Mouse (Mus musculus) limb, embryonic 15.5 days (tissue): ENCODE measurements around the gene Hkdc1. TPM values are rescaled to one million over a fixed set of nuclear protein-coding genes. Genes with fewer than 3 reads are reported as not detected.

Experiments used
- ATAC-seq: fragments of 200-750 bp; cut with Nextera tagmentation; 2 replicates; pipeline ENCODE4 v1.8.0; 2017; ENCODE audit warnings: low read depth, moderate TSS enrichment; ENCODE audit not compliant: insufficient number of reproducible peaks, low FRiP score, low TSS enrichment
- H3K27ac ChIP-seq: fragments of 300-500 bp; sonication (generic); 2 replicates; pipeline ENCODE4 v1.5.1; 2015; ENCODE audit warnings: moderate library complexity, mild to moderate bottlenecking, inconsistent platforms
- H3K27me3 ChIP-seq: fragments of 300-500 bp; sonication (generic); 2 replicates; pipeline ENCODE4 v1.6.1; 2015; ENCODE audit warnings: inconsistent platforms
- H3K36me3 ChIP-seq: fragments of 300-500 bp; sonication (generic); 2 replicates; pipeline ENCODE4 v1.6.1; 2015; ENCODE audit warnings: inconsistent platforms
- H3K4me1 ChIP-seq: fragments of 300-500 bp; sonication (generic); 2 replicates; pipeline ENCODE4 v1.6.1; 2015; ENCODE audit warnings: inconsistent platforms
- H3K4me2 ChIP-seq: fragments of 300-500 bp; sonication (generic); 2 replicates; pipeline ENCODE4 v1.6.1; 2015; ENCODE audit warnings: mild to moderate bottlenecking, inconsistent platforms
- H3K4me3 ChIP-seq: fragments of 300-500 bp; sonication (generic); 2 replicates; pipeline ENCODE4 v1.5.1; 2015; ENCODE audit warnings: mild to moderate bottlenecking, inconsistent platforms
- H3K9ac ChIP-seq: fragments of 300-500 bp; sonication (generic); 2 replicates; pipeline ENCODE4 v1.6.1; 2015; ENCODE audit warnings: inconsistent platforms
- H3K9me3 ChIP-seq: fragments of 300-500 bp; sonication (generic); 2 replicates; pipeline ENCODE4 v1.6.1; 2016; ENCODE audit warnings: inconsistent platforms
- WGBS: fragments of 180-500 bp; shearing (Covaris S2); methylation state at CpG from one replicate; pipeline ENCODE4 v1.1.7; 2015; 5-methylcytosine and 5-hydroxymethylcytosine counted together
- polyA plus RNA-seq: library from polyadenylated mRNA; unstranded; fragments of >200 nt; fragmentation: Nextera tagmentation; extraction: Ambion mirVana; gene quantifications from 2 replicates; pipeline ENCODE4 v1.2.1, GENCODE M21; 2015

Gene Hkdc1
- polyA plus RNA-seq, 1 experiment from 2014 or later = 3.2 TPM

DNA sequence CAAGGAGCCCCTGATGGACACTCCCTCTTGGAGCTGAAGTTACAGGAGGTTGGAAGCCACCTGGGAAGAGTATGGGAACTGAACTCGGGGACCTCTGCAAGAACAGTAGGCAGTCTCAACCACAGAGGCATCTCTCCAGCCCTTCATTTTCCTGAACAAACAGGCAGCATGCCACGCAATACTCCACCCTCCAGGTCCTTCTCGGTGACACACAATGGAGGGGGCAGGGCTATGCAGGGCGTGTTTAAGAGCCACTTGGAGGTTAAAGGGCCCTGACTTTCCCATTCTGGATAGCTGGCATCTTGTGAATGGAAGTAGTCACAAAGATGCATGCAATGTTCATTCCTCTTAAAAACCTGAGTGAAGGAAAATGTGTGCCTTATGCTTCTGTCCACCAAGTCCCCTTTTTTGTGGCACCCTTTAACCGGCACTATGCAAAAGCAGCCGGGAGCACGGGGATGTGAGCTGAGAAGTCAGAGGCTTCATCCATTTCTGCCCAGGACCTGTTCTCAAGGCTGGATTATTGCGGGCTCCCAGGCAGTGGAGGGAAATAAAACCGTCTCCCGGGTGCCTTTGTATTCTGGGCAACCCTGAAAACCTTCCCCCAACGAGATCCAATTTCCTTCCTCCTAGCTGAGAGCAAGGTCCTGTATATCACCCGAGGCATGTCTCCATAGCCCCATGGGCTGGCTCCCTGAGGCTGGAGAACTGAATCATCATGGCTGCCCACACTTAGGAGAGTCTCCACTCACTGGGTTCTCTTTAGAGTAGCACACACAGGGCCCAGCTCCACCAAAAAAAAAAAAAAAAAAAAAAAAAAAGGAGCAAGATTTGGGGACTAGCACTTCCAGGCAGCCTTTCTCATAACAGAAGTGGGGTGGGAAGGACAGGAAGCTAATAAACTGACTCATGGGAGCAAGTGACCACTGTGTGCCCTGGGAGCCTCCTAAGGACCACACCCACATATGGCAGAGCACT is 85.4 kb downstream of the Hkdc1 start:
- Histone ChIP-seq H3K36me3 (no peaks in the 10 kb centered on the region), H3K27me3 (no peaks in the 10 kb centered on the region), H3K27ac (peak overlapping the region; percentile 83), H3K9me3 (no peaks in the 10 kb centered on the region), H3K4me3 (0 out of 2 replicates have a peak overlapping the region, but pooled peaks have one; percentile 0), H3K4me2 (no peak overlapping the region), H3K9ac (no peak overlapping the region), H3K4me1 (peaks cover 63% of the 10 kb centered on the region)
- WGBS = 24% methylated on average over 12 of the region's 12 CpGs
- no peak for ATAC-seq

DNA sequence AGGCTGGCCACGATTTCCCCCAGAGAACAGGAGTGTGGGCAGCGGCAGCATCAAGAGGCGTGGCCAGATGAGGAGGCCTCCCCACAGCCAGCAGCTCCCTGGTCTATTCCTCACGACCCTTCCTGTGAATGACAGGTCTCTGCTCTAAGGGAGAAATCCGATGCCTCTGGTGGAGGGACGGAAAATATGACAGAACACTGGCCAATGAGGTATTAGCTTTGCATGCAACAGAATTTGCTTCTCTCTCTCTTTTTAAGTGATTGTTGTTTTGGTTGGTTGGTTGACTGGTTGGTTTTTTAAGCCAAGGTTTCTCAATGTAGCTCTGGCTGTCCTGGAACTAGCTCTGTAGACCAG is 86.9 kb downstream of the Hkdc1 start:
- Histone ChIP-seq H3K4me1 (peaks cover 57% of the 10 kb centered on the region), H3K9me3 (no peaks in the 10 kb centered on the region), H3K4me3 (no peak overlapping the region), H3K36me3 (no peaks in the 10 kb centered on the region), H3K9ac (no peak overlapping the region), H3K27me3 (no peaks in the 10 kb centered on the region), H3K4me2 (no peak overlapping the region), H3K27ac (peak overlapping the region; percentile 83; the same call in 1 of the 2 replicates)
- ATAC-seq = no peak
- 15% methylated on average over 6 of the region's 6 CpGs for WGBS

DNA sequence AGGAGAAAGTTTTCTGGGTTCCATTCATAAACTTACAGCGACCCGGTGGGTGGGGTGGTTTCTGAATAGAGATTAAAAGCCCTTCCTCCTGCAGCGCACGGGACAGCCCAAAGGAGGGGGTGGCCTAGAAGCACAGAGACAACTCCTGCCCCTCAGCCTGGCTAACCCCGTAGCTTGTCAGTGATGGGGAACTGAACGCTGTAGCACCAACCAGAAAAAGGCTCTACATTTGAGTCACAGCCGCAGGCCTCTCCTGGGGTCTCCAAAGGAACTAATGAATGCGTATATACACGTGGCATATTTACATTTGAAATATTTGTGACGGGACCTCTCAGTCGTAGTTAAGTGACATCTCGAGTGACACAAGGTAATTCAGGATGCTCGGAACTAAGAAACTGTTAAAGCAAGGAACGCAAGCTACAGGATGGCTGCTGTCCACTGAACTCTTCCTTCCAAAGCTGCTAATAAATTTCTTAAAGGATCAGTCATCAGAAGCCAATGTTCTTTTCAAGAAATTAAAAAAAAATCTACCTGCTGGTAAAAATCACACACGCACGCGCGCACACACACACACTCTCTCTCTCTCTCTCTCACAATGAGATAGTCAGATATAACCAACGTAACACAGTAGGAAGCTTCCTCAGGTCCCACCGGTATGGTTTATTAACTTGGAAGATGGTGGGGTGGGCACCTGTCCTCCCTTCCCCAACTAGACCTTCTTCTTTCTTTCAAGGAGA is 87.4 kb downstream of the Hkdc1 start:
- Histone ChIP-seq H3K4me2 (no peak overlapping the region), H3K9me3 (no peaks in the 10 kb centered on the region), H3K27ac (no peak overlapping the region), H3K36me3 (no peaks in the 10 kb centered on the region), H3K27me3 (no peaks in the 10 kb centered on the region), H3K9ac (no peak overlapping the region), H3K4me3 (no peak overlapping the region), H3K4me1 (peaks cover 59% of the 10 kb centered on the region)
- WGBS = 66% methylated on average over 20 of the region's 20 CpGs
- no peak for ATAC-seq

DNA sequence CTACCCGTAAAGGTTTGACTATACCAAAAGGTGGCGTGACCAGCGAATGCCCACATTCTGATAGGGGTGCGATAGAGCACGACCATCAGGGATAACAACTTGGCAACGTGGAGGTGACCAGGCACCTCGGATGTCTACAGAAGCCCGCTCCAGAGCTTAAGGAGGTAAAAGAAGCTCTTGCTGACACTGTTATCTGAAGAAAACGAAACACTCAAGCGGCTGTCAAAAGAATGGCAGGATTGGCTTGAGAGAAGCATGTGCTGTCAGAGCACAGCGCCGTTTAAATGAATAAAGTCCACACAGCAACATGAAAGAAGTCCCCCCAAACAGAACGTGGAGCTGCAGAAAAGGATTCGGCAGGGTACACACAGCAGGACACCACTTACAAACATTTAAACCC is 89.0 kb downstream of the Hkdc1 start:
- Histone ChIP-seq H3K4me1 (peaks cover 48% of the 10 kb centered on the region), H3K36me3 (no peaks in the 10 kb centered on the region), H3K9ac (no peak overlapping the region), H3K27ac (no peak overlapping the region), H3K4me3 (no peak overlapping the region), H3K27me3 (no peaks in the 10 kb centered on the region), H3K4me2 (no peak overlapping the region), H3K9me3 (no peaks in the 10 kb centered on the region)
- ATAC-seq = no peak
- WGBS = 81% methylated on average over 14 of the region's 14 CpGs

Other genes with a start within 250 kb of the Hkdc1 start
- 16.3 and 17.2 TPM in 2 replicates for gene Tspan15, start 191.2 kb downstream of the Hkdc1 start, polyA plus RNA-seq
- not detected in 2 replicates for gene Tacr2, start 170.1 kb downstream of the Hkdc1 start, polyA plus RNA-seq
- 48.8 and 48.9 TPM in 2 replicates for gene Hk1, start 42.6 kb downstream of the Hkdc1 start, polyA plus RNA-seq
- gene 4930507D05Rik, start 27.0 kb upstream of the Hkdc1 start, polyA plus RNA-seq = 0.35 and 0.37 TPM in 2 replicates
- gene Supv3l1, start 27.2 kb upstream of the Hkdc1 start, polyA plus RNA-seq = 22.6 and 22.8 TPM in 2 replicates
- gene Vps26a, start 64.3 kb upstream of the Hkdc1 start, polyA plus RNA-seq = 75.1 and 76.1 TPM in 2 replicates
- gene Srgn, start 105.0 kb upstream of the Hkdc1 start, polyA plus RNA-seq = 50.5 and 56.2 TPM in 2 replicates
- gene Kif1bp, start 156.0 kb upstream of the Hkdc1 start, polyA plus RNA-seq = 31.9 and 36.9 TPM in 2 replicates
- 17.4 and 18.3 TPM in 2 replicates for gene Ddx21, start 179.8 kb upstream of the Hkdc1 start, polyA plus RNA-seq
- 147 and 157 TPM in 2 replicates for gene Ddx50, start 228.7 kb upstream of the Hkdc1 start, polyA plus RNA-seq